Mouse (Mus musculus) MEL (cell line): Measurements from ENCODE around the gene Zfp1.

Experiments
- CHD1 ChIP-seq: IDR thresholded peaks from 2 replicates; pipeline ENCODE4 v1.6.1; 2012; ENCODE audit warnings: low read depth, mild to moderate bottlenecking, inconsistent platforms, low read length, improper control_type of control experiment
- EP300 ChIP-seq, 2 experiments: IDR thresholded peaks; 2 replicates each; pipeline ENCODE4 v1.6.1; 2011; ENCODE audit warnings: improper control_type of control experiment in 2 of 2, low read length in 2 of 2, low read depth in 1 of 2, mild to moderate bottlenecking in 1 of 2
- ETS1 ChIP-seq: IDR thresholded peaks from 2 replicates; pipeline ENCODE4 v1.6.1; 2012; ENCODE audit warnings: low read depth, mild to moderate bottlenecking, inconsistent platforms, low read length, improper control_type of control experiment, moderate library complexity
- GATA1 ChIP-seq: IDR thresholded peaks from 2 replicates; pipeline ENCODE4 v1.6.1; 2011; ENCODE audit warnings: low read depth, low read length, improper control_type of control experiment
- TCF12 ChIP-seq: IDR thresholded peaks from 2 replicates; pipeline ENCODE4 v1.6.1; 2014; ENCODE audit warnings: low read depth, mild to moderate bottlenecking, inconsistent platforms, low read length, improper control_type of control experiment, moderate library complexity
- USF2 ChIP-seq, 2 experiments: IDR thresholded peaks; 2 replicates each; pipeline ENCODE4 v1.6.1; 2011 to 2012; ENCODE audit warnings: improper control_type of control experiment in 2 of 2, low read length in 2 of 2, borderline replicate concordance in 1 of 2, inconsistent platforms in 1 of 2, low read depth in 1 of 2, mild to moderate bottlenecking in 1 of 2; ENCODE audit not compliant: insufficient read depth in 1 of 2

DNA sequence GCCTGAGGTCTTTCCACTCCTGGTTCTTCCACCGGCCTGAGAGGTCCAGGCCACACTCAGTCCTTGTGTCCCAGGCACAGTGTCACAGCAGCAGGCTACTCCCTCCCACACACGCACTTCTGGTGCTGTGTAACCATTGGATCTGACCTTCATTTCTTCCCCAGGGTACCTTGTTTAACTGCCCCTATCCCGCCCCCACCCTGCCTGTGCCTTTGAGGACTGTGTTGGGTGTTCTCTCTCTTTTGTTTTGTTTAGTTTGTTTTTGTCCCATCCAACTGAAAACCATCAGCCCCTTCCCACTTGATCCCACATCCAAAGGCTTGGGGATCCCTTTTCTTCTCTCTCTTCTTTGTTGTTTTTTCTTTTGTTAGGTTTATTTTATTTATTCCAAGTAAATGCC lies 21.1 kb upstream of the Zfp1 start:
- no peak for TF ChIP-seq CHD1
- no peak for TF ChIP-seq ETS1
- no peak for TF ChIP-seq USF2 (IDR thresholded peaks at IDR 0.05; ENCODE audit: borderline replicate concordance in 1 of 2, insufficient read depth in 1 of 2, low read depth in 1 of 2, low read length in 2 of 2)
- no peak for TF ChIP-seq GATA1
- TF ChIP-seq TCF12 = no peak
- no peak for TF ChIP-seq EP300 (IDR thresholded peaks at IDR 0.05; ENCODE audit: low read depth in 1 of 2, low read length in 2 of 2)
